In genomic region chr9:111149188-111149945, GRCm38 (mm10) we compare ENCODE assay signal across 8 mouse cellular contexts. TPM values are rescaled to one million over a fixed set of nuclear protein-coding genes. Genes with fewer than 3 reads are reported as not detected.
A peak's percentile ranks its signal among the peaks of the same experiment; 100 is the strongest.
DNase-seq lines count a peak whose midpoint lies in the region; ATAC-seq and TF ChIP-seq lines count a peak whose summit lies in the region.

No protein-coding gene starts in this region.

- peak; percentile 59 for DNase-seq in urinary bladder, postnatal 14 days (ENCODE audit: low spot score)
- no peak for DNase-seq in urinary bladder, postnatal 10 days (ENCODE audit: low spot score)
- DNase-seq in kidney, postnatal 4 days, result peak; percentile 35 to 57
- no peak for DNase-seq in forebrain, postnatal 0 days
- DNase-seq in c-Kit-positive CD71-positive TER-119-positive erythroid progenitor cells, embryonic 14.5 days (ENCODE audit: low spot score), result no peak
- no peak for DNase-seq in left cerebral cortex, adult 11 months (ENCODE audit: low spot score)

- peak overlapping the region; percentile 87 to 93 for H3K27ac ChIP-seq in heart, embryonic 14.5 days (replicated peaks in 1 of 2; ENCODE audit: control insufficient read depth in 1 of 2, insufficient read depth in 1 of 2, low read depth in 2 of 2, low read length in 2 of 2)
- no peak overlapping the region for H3K27ac ChIP-seq in forebrain, postnatal 0 days (ENCODE audit: low read depth, low read length)

- H3K27me3 ChIP-seq in heart, embryonic 14.5 days (ENCODE audit: control insufficient read depth, insufficient read depth, low read length), result no peaks in the 10 kb centered on the region
- H3K27me3 ChIP-seq in forebrain, postnatal 0 days (ENCODE audit: insufficient read depth, low read length), result no peaks in the 10 kb centered on the region

- peaks cover 24 to 57% of the 10 kb centered on the region in 2 experiments for H3K4me1 ChIP-seq in heart, embryonic 14.5 days (ENCODE audit: control insufficient read depth in 2 of 2, insufficient read depth in 2 of 2, low read length in 2 of 2)
- H3K4me1 ChIP-seq in forebrain, postnatal 0 days (ENCODE audit: insufficient read depth), result 0 out of 2 replicates have a peak, but pooled peaks cover 4% of the 10 kb centered on the region

- no peak for TF ChIP-seq CTCF in forebrain, postnatal 0 days (IDR thresholded peaks at IDR 0.05; ENCODE audit: low read depth)

- H3K9me3 ChIP-seq in heart, embryonic 14.5 days (ENCODE audit: control insufficient read depth, low read length), result no peaks in the 10 kb centered on the region
- H3K9me3 ChIP-seq in forebrain, postnatal 0 days (ENCODE audit: low read length), result no peaks in the 10 kb centered on the region

- H3K4me3 ChIP-seq in heart, embryonic 14.5 days (ENCODE audit: control insufficient read depth in 1 of 2, insufficient read depth in 1 of 2, low read depth in 1 of 2, low read length in 2 of 2), result 0 out of 4 replicates have a peak overlapping the region, but pooled peaks of 1 of the 2 experiments have one; percentile 3
- no peak overlapping the region for H3K4me3 ChIP-seq in forebrain, postnatal 0 days (ENCODE audit: low read depth, low read length)

- H3K36me3 ChIP-seq in heart, embryonic 14.5 days (ENCODE audit: control insufficient read depth, insufficient read depth, low read length), result no peaks in the 10 kb centered on the region
- no peaks in the 10 kb centered on the region for H3K36me3 ChIP-seq in forebrain, postnatal 0 days (ENCODE audit: insufficient read depth)

- 11% methylated on average over 5 of the region's 5 CpGs for WGBS in heart, embryonic 14.5 days
- 67% methylated on average over 5 of the region's 5 CpGs for WGBS in forebrain, postnatal 0 days

- peak overlapping the region; percentile 65 for H3K9ac ChIP-seq in heart, embryonic 14.5 days (ENCODE audit: low read length)
- no peak overlapping the region for H3K9ac ChIP-seq in forebrain, postnatal 0 days

- ATAC-seq in heart, embryonic 14.5 days (ENCODE audit: insufficient number of reproducible peaks, insufficient read depth, low FRiP score, low read depth), result peak; percentile 90
- no peak for ATAC-seq in forebrain, postnatal 0 days
- ATAC-seq in activated CD4-positive, CD25-positive, alpha-beta regulatory T cell, adult 4 months, result no peak

- peak overlapping the region; percentile 58 for H3K4me2 ChIP-seq in heart, embryonic 14.5 days (ENCODE audit: low read length)
- no peak overlapping the region for H3K4me2 ChIP-seq in forebrain, postnatal 0 days (ENCODE audit: low read depth)

RNA-seq across cellular contexts. Expression of gene Lrrfip2, which starts 32.0 kb away (rescaled TPM):
- polyA plus RNA-seq in heart, embryonic 14.5 days (2014; fragmentation: Nextera tagmentation; extraction: Ambion mirVana), result 75.3 and 78.8 TPM in 2 replicates
- total RNA-seq in forebrain, postnatal 0 days (2014; rRNA removed), result 29.2 and 41.7 TPM in 2 replicates
- 36.0 and 38.9 TPM in 2 replicates for polyA plus RNA-seq in forebrain, postnatal 0 days (2015; fragmentation: Nextera tagmentation; extraction: Ambion mirVana)
- polyA plus RNA-seq in activated CD4-positive, CD25-positive, alpha-beta regulatory T cell, adult 4 months (2017; shearing (Covaris generic)), result 10 to 100 TPM in 1 of 2 experiments, 1 to 10 TPM in 1; 8.3 to 12.2 TPM

Comparison
In these comparisons a context has a peak if more than half of its experiments do, and no peak if none do; other contexts are left out.
1. DNase-seq: peak in urinary bladder, postnatal 14 days (single experiment) and kidney, postnatal 4 days (2 of 2); none in urinary bladder, postnatal 10 days (single experiment), forebrain, postnatal 0 days (single experiment), c-Kit-positive CD71-positive TER-119-positive erythroid progenitor cells, embryonic 14.5 days (single experiment) and left cerebral cortex, adult 11 months (single experiment).